Mouse (Mus musculus) cortical plate, adult 2 months (tissue): ENCODE measurements around the gene Dpf1.

Experiments used
- CTCF ChIP-seq: fragments of 200-500 bp; IDR thresholded peaks from 2 replicates; pipeline ENCODE4 v1.5.1; 2011; ENCODE audit warnings: mild to moderate bottlenecking, control low read depth, low read length; ENCODE audit not compliant: insufficient read depth; ENCODE audit errors: extremely low read depth
- POLR2A ChIP-seq: fragments of 200-500 bp; IDR thresholded peaks from 2 replicates; pipeline ENCODE4 v1.6.1; 2011; ENCODE audit warnings: mild to moderate bottlenecking, low read length, control low read depth; ENCODE audit not compliant: insufficient read depth; ENCODE audit errors: extremely low read depth

DNA sequence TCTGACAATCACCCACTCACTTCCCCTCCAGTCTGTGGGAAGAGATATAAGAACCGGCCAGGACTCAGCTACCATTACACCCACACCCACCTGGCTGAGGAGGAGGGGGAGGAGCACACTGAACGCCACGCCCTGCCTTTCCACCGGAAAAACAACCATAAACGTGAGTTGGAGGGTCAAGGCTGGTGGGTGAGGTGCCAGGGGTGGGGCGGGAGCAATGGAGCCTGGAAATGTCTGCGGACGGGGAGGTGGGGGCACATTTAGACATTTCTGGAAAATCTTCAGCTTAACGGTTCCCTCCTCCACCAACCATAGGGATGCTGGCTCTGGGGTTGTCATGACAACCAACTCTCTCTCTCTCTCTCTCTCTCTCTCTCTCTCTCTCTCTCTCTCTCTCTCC is 9.3 kb downstream of the Dpf1 start:
- TF ChIP-seq POLR2A = no peak
- no peak for TF ChIP-seq CTCF
